Mouse (Mus musculus) neural tube, embryonic 14.5 days (tissue): ENCODE measurements at regions not wholly inside any gene's neighbourhood (a gene's known extent, or its start where the extent isn't known, plus 50 kb on each side); places are given as distances from the start of the nearest gene placed in this dataset.
"Not testable (repeated sequence)": the region's sequence is repeated elsewhere in the genome, so short reads cannot be mapped to it uniquely, and the experiment has no call there.

Experiments
- ATAC-seq: fragments of 200-750 bp; cut with Nextera tagmentation; 2 replicates; pipeline ENCODE4 v1.8.0; 2017; ENCODE audit warnings: low read depth, mild to moderate bottlenecking, moderate TSS enrichment, moderate library complexity
- H3K27ac ChIP-seq: fragments of 300-500 bp; sonication (generic); 2 replicates; pipeline ENCODE4 v1.5.1; 2014; ENCODE audit warnings: low read depth, mild to moderate bottlenecking, control low read depth, low read length, moderate library complexity, mixed read lengths
- H3K27me3 ChIP-seq: fragments of 300-500 bp; sonication (generic); 2 replicates; pipeline ENCODE4 v1.6.1; 2014; ENCODE audit warnings: low read length; ENCODE audit not compliant: control insufficient read depth, insufficient read depth
- H3K36me3 ChIP-seq: fragments of 300-500 bp; sonication (generic); 2 replicates; pipeline ENCODE4 v1.6.1; 2014; ENCODE audit warnings: low read length, mixed read lengths; ENCODE audit not compliant: control insufficient read depth, insufficient read depth
- H3K4me1 ChIP-seq: fragments of 300-500 bp; sonication (generic); 2 replicates; pipeline ENCODE4 v1.6.1; 2014; ENCODE audit warnings: low read length; ENCODE audit not compliant: control insufficient read depth, insufficient read depth
- H3K4me2 ChIP-seq: fragments of 300-500 bp; sonication (generic); 2 replicates; pipeline ENCODE4 v1.6.1; 2014; ENCODE audit warnings: mild to moderate bottlenecking, low read depth, low read length, control low read depth
- H3K4me3 ChIP-seq: fragments of 300-500 bp; sonication (generic); 2 replicates; pipeline ENCODE4 v1.5.1; 2014; ENCODE audit warnings: low read depth, low read length, control low read depth, mixed read lengths
- H3K9ac ChIP-seq: fragments of 300-500 bp; sonication (generic); replicated peaks from 2 replicates; pipeline ENCODE4 v1.6.1; 2014; ENCODE audit warnings: low read depth, mild to moderate bottlenecking, control low read depth, low read length, mixed read lengths
- H3K9me3 ChIP-seq: fragments of 300-500 bp; sonication (generic); 2 replicates; pipeline ENCODE4 v1.6.1; 2016; ENCODE audit warnings: low read length; ENCODE audit not compliant: control insufficient read depth
- WGBS: fragments of 180-500 bp; shearing (Covaris S2); extraction: QIAGEN DNeasy Blood & Tissue Kit; methylation state at CpG from one replicate; pipeline ENCODE4 v1.1.7; 2014; 5-methylcytosine and 5-hydroxymethylcytosine counted together

- 100% methylated on average over 1 of the region's 2 CpGs for WGBS
- not testable (repeated sequence) for H3K27me3 ChIP-seq
Observed at GRCm38 (mm10) chr14:53267693-53268092, 772.1 kb upstream of the Olfr1507 start.

GRCm38 (mm10) chr14:53255962-53256361, 760.4 kb upstream of the Olfr1507 start:
- H3K4me3 ChIP-seq, H3K4me2 ChIP-seq, H3K27me3 ChIP-seq, H3K27ac ChIP-seq, H3K36me3 ChIP-seq, H3K9me3 ChIP-seq, H3K9ac ChIP-seq, H3K4me1 ChIP-seq, ATAC-seq: not testable (repeated sequence)
- no CpG with 5 or more reads among the region's 3 CpGs for WGBS

More at GRCm38 (mm10) chr14:53267693-53268092, 772.1 kb upstream of the Olfr1507 start:
- not testable (repeated sequence) for H3K9me3 ChIP-seq, H3K4me3 ChIP-seq, H3K4me2 ChIP-seq, H3K9ac ChIP-seq, H3K4me1 ChIP-seq, H3K27ac ChIP-seq, ATAC-seq, H3K36me3 ChIP-seq

- H3K4me1 ChIP-seq, H3K27me3 ChIP-seq, H3K36me3 ChIP-seq, H3K4me3 ChIP-seq, H3K9me3 ChIP-seq, ATAC-seq, H3K4me2 ChIP-seq, H3K9ac ChIP-seq, H3K27ac ChIP-seq: not testable (repeated sequence)
Observed at GRCm38 (mm10) chr14:53253470-53253869, 757.9 kb upstream of the Olfr1507 start.

- not testable (repeated sequence) for ATAC-seq, H3K36me3 ChIP-seq, H3K9ac ChIP-seq, H3K4me2 ChIP-seq, H3K27ac ChIP-seq, H3K9me3 ChIP-seq, H3K4me1 ChIP-seq, H3K4me3 ChIP-seq, H3K27me3 ChIP-seq
- WGBS = no CpG with 5 or more reads among the region's 6 CpGs
Observed at GRCm38 (mm10) chr14:53231142-53231541, 735.6 kb upstream of the Olfr1507 start.

- H3K9ac ChIP-seq, H3K36me3 ChIP-seq, H3K9me3 ChIP-seq, H3K4me1 ChIP-seq, H3K27ac ChIP-seq, H3K4me2 ChIP-seq, ATAC-seq, H3K27me3 ChIP-seq, H3K4me3 ChIP-seq: not testable (repeated sequence)
- WGBS = no CpG with 5 or more reads among the region's 1 CpGs
Observed at GRCm38 (mm10) chr14:53224789-53225188, 729.2 kb upstream of the Olfr1507 start.

GRCm38 (mm10) chr14:53210554-53210953, 715.0 kb upstream of the Olfr1507 start:
- WGBS = no CpG with 5 or more reads among the region's 3 CpGs
- not testable (repeated sequence) for H3K36me3 ChIP-seq, H3K4me3 ChIP-seq, H3K4me2 ChIP-seq, ATAC-seq, H3K9ac ChIP-seq, H3K27ac ChIP-seq, H3K4me1 ChIP-seq, H3K27me3 ChIP-seq, H3K9me3 ChIP-seq

GRCm38 (mm10) chr14:53209258-53209657, 713.7 kb upstream of the Olfr1507 start:
- H3K9me3 ChIP-seq, H3K4me2 ChIP-seq, H3K27ac ChIP-seq, H3K4me3 ChIP-seq, H3K4me1 ChIP-seq, H3K36me3 ChIP-seq, H3K27me3 ChIP-seq, ATAC-seq, H3K9ac ChIP-seq: not testable (repeated sequence)

- not testable (repeated sequence) for H3K4me2 ChIP-seq, H3K4me3 ChIP-seq, H3K9ac ChIP-seq, H3K27ac ChIP-seq, ATAC-seq, H3K4me1 ChIP-seq, H3K27me3 ChIP-seq, H3K36me3 ChIP-seq, H3K9me3 ChIP-seq
- no CpG with 5 or more reads among the region's 3 CpGs for WGBS
Observed at GRCm38 (mm10) chr14:53190931-53191330, 695.4 kb upstream of the Olfr1507 start.

GRCm38 (mm10) chr14:53174099-53174498, 678.5 kb upstream of the Olfr1507 start:
- not testable (repeated sequence) for H3K9me3 ChIP-seq, H3K4me2 ChIP-seq, H3K4me1 ChIP-seq, H3K36me3 ChIP-seq, H3K4me3 ChIP-seq, H3K27me3 ChIP-seq, H3K27ac ChIP-seq, ATAC-seq, H3K9ac ChIP-seq

GRCm38 (mm10) chr14:53166327-53166726, 670.8 kb upstream of the Olfr1507 start:
- H3K27ac ChIP-seq, H3K4me3 ChIP-seq, H3K4me1 ChIP-seq, H3K27me3 ChIP-seq, H3K9ac ChIP-seq, H3K4me2 ChIP-seq, ATAC-seq, H3K36me3 ChIP-seq, H3K9me3 ChIP-seq: not testable (repeated sequence)
- no CpG with 5 or more reads among the region's 2 CpGs for WGBS
